Mouse (Mus musculus): ENCODE measurements around the gene Rab19.
"Not testable (repeated sequence)": the region's sequence is repeated elsewhere in the genome, so short reads cannot be mapped to it uniquely, and the experiment has no call there.

Rab19 gene

GRCm38 (mm10) chr6:39429007-39429788 is 48.2 kb downstream of the Rab19 start:
- DNase-seq (ENCODE audit: low read depth, low spot score), result peak; percentile 33

- DNase-seq (ENCODE audit: low read depth, low spot score), result no peak
Observed at GRCm38 (mm10) chr6:39430722-39431121, 49.7 kb downstream of the Rab19 start.

- DNase-seq (ENCODE audit: low read depth, low spot score), result no peak
Observed at GRCm38 (mm10) chr6:39433174-39433573, 52.2 kb downstream of the Rab19 start.

- no peak for DNase-seq (ENCODE audit: low read depth, low spot score)
Observed at GRCm38 (mm10) chr6:39433701-39434100, 52.7 kb downstream of the Rab19 start.

GRCm38 (mm10) chr6:39434111-39434885 is 53.3 kb downstream of the Rab19 start:
- no peak for DNase-seq (ENCODE audit: low read depth, low spot score)

GRCm38 (mm10) chr6:39434886-39435492 is 54.0 kb downstream of the Rab19 start:
- DNase-seq (ENCODE audit: low read depth, low spot score), result no peak

GRCm38 (mm10) chr6:39435875-39436274 is 54.9 kb downstream of the Rab19 start:
- DNase-seq (ENCODE audit: low read depth, low spot score), result no peak

GRCm38 (mm10) chr6:39437519-39437918 is 56.5 kb downstream of the Rab19 start:
- DNase-seq (ENCODE audit: low read depth, low spot score), result not testable (repeated sequence)
